Mouse (Mus musculus) MN1 (cell line): Measurements from ENCODE around the gene Wdr24.
"Not testable (repeated sequence)": the region's sequence is repeated elsewhere in the genome, so short reads cannot be mapped to it uniquely, and the experiment has no call there.

Experiments
- DNase-seq: peaks from one replicate; pipeline ENCODE4 v3.0.0-alpha.2; 2016; ENCODE audit warnings: low spot score

The Wdr24 gene

GRCm38 (mm10) chr17:25860832-25861703, 37.6 kb downstream of the Wdr24 start, which contains the start of gene Wdr90:
Wdr90 (minus strand) TSS chr17:25861501.
- peak; percentile 91 for DNase-seq

DNA sequence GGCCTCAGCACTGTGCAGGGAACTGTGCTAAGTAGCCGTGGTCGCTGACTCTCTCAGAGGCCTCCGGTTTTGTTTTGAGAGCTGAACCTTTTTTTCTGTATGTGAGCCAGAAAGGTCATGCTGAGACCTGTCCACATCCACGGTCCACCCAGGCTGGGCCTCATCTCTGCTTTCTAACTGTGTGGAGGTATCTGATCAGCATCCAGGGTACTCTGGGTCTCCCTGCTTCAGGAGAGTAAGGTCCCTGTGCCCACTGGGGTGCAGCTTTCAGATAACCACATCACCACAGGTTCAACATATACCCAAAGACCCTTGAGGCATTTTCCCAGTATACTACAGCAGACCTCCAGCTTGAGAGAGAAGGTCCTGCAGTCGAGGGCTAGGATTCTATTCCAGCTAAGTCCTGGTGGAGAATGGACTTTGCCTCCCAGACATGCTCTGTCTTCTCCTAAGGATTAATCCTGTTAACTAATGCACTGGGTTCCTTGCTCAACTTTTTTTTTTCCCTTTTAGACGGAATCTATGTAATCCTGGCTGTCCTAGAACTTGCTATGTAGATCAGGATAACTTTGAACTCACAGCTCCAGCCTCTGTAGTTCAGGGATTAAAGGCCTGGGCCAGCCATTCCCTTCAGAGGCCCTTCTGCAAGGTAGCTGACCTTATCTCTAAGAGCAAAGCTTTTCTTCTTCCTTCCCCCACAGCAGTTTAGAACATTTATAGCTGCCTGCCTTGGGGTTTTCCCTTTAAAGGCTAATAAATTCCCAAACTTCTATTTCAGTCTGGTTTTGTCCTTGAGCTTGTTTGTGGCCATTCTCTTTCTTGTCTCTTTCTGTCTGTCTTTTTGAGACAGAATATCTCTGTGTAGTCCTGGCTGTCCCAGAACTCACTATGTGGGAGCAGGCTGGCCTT, 38.5 kb downstream of the Wdr24 start:
- DNase-seq = no peak

GRCm38 (mm10) chr17:25863681-25864080, 40.3 kb downstream of the Wdr24 start:
- DNase-seq = no peak

DNA sequence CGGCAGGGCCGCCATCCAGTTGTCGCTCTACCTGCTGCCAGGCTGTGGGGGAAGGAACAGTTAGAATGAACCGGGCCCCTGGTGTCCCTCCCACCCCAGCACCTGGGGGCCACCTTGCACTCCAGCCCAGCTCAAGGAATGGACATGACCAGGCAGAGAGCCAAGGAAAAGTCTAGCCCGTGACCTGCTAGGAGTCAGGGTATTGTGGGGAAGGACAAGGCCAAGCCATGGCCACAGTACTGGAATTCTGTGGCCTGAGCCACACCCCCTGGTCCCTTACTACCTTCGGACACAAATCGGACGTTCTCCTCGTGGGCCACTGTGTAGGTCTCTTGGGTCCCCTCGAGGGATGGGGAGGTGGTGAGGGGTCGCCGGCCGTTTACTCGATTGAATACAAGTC, 40.9 kb downstream of the Wdr24 start:
- no peak for DNase-seq

GRCm38 (mm10) chr17:25865288-25865687, 41.9 kb downstream of the Wdr24 start:
- no peak for DNase-seq

- no peak for DNase-seq
Measured at GRCm38 (mm10) chr17:25866172-25866571, 42.7 kb downstream of the Wdr24 start.

DNA sequence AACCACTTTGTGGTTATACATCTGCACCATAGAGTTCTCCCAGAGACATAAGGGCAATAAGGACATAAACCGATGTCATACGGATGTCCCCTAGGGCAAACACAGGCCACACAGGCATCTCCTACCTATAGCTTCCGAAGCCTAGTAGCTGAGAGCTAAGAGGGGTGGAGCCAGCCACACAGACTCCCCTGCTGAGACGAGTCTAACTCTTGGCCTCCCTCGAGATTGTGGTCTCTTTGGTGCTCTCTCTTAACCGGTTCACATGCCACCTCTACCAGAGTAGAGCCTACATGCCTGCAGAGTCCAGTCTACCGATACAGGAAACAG, 44.0 kb downstream of the Wdr24 start:
- no peak for DNase-seq

DNA sequence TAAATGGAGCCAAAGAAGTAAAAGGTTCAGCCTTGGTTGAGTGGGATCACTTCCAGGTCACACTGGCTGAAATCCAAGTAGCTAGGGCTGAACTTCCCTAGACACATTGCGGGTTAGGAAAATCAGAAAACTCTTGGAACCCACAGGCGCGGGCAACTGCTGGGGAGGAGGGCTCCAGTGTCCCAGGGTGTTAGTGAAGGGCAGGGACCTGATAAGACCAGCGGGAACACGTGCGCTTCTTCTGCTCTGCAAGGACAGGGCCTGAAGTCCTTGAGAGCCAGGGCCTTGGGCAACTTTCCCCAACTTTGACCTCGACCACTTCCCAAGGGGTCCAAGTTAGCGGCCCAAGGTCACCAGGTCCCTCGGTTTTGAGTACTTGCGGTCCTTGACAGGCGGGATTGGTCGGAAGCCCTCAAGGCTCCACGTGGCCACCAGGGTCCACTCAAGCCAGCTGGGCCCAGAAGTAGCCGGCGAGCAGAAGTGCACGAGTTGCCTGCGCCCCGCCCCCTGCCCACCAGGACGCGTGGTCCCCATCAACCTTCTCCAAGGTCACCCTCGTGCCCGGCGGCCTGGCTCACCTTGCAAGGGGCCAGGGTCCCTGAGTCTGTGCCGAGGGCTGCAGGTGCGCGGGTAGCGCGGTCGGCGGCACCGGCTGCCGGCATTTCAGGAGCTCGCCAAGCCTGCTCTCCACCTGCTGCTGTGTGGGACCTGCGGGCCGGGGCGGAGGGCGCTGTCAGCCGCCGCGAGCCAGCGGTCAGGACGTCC, 44.6 kb downstream of the Wdr24 start:
- peak; percentile 45 for DNase-seq

DNA sequence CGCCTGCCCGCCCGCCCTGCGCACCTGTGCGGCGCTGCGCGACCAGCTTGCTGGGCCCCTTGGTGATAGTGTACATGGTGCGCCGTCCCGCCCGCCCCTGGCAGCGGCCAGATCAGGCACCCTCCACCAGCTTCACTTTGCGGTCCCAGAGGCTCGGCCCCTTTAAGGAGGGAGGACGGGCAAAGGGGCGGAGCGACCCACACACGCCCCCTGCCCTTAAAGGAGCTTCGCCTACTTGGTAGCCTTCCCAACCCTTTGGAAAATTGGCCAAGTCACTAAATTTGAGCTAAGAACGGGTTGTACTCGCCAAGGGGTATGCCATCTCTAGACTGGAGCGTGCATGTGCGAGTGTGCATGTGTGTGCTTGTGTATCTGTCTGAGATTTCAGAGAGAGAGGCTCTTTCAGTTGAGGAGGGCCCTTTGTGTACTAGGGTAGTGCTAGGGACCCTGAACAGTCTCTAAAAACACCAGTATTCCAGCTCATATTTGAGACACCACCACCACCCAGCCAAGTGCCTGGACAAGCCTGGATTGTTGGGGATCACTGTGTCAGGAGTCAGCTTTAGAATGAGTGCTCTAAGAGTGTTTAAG, 45.3 kb downstream of the Wdr24 start, which contains the start of gene Mcrip2:
TSS of gene Mcrip2 (minus strand) at position 164 of the 591 bp plus-strand sequence.
- DNase-seq = peak; percentile 77

DNA sequence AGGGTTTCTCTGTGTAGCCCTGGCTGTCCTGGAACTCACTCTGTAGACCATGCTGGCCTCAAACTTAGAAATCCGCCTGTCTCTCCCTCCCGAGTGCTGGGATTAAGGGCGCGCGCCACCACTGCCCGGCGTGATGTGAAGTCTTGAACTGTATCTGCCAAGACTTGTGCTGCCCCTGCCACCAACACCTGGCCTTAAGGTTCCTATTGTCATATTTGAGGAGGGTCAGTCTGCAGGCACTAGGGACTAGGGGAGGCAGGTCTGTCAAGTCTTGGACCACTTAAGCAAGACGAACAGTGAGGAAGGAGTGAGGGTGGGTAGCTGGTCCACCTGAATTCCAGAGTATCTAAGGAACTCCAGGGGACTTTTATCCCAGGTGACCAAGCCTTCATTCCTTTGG, 46.1 kb downstream of the Wdr24 start:
- no peak for DNase-seq

DNA sequence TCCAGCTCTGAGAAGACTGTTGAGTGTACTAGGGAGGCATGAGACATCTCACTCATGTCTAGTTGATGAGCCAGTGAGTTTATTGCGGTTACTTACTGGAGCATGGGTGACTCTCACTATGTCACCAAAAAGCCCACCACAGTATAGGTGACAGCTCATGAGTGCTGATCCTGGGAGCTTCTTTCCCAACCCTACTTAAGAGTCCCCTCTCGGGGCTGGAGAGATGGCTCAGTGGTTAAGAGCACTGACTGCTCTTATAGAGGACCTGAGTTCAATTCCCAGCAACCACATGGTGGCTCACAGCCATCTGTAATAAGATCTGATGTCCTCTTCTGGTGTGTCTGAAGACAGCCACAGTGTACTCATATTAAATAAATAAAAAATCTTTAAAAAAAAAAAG, 46.5 kb downstream of the Wdr24 start:
- no peak for DNase-seq

GRCm38 (mm10) chr17:25871566-25871965, 48.1 kb downstream of the Wdr24 start:
- not testable (repeated sequence) for DNase-seq

DNA sequence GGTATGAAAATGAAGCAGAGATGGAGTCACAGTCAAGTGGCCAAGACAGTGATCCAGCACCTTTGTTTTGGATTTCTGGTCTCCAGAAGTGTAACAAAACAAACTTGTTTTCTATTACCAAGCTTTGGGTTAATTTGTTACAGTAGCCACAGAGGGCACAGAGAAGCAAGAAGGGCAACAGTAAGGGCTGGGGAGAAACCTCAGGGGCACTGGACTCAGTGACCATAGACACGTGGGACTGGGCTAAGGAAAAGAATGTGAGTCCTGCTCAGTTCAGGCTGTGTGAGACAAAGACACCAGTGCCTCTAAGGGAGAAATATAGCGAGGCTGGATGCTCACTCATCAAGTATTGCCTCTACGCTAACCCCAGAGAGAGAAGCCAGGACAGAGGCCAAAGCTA, 49.2 kb downstream of the Wdr24 start:
- no peak for DNase-seq

DNA sequence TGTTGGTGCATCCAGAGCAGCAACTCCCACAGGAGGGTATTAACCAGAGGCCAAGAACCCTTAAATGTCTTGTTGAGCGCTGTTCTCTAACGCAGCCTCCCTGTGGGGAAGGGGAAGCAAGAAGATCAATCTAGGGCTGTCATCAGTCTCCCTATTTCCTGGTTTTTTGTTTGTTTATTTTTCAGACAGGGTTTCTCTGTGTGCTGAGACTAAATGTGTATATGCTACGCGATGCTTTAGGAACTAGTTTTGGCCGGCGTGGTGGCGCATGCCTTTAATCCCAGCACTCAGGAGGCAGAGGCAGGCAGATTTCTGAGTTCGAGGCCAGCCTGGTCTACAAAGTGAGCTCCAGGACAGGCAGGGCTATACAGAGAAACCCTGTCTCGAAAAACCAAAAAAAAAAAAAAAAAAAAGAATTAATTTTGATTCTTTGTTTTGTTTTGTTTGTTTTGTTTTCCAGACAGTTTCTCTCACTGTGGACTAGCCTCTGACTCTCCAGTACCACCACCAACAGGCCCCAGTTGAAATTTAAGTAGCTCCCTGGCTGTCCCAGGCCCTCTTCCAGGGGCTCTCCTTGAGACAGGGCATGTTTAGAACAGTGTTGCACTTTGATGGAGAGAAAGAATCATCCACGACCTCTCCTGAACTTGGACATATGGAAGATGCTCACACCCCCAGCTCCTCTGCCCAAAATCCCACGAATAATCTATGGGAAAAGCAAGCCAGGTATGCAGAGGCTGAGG, 50.1 kb downstream of the Wdr24 start:
- no peak for DNase-seq

DNA sequence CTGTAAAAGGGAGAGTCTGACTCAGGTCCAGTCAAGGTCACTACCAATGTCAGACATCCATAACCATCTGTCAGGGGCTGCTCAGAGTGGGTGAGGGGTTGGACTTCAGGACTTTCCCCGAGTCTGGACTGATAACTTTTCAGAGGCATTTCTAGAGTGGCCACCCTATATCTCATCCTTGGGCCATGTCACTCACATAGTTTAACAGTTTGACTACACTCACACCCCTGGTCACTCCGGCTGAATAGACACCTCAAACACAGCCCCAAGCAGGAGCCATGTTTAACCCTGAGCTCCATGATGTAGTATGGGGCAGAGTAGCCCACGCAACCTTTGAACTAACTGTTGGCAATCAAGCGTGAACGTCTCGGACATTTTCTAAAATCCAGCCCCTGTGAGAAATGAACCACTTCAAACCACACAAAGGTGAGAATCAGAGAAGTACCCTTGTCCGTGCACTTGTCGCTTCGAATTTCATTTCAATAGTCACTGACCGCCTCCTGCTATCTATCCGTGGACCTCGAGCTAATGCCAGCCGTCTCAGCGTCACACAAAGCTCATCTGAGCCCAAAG, 50.8 kb downstream of the Wdr24 start:
- no peak for DNase-seq

DNA sequence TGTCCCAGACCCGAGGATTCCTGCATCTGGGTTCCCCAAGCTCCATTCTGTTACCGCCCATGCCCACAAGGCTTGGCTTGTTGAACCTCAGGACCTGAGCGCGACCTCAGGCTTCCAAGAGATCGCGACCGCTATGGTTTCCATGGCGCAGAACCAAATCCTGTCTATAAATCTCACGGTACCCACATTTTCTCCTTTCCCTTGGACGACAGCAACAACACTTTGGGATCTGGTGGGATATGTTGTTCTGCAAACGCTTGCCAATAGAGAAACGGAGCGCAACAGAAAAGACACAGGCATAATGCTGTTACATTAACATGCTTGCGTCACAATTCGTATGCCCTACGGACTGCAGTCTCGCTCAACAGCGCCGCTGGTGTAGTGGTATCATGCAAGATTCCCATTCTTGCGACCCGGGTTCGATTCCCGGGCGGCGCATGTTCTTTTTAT, 51.3 kb downstream of the Wdr24 start, which contains the start of gene Mettl26:
TSS of gene Mettl26 (plus strand) at position 354 of the 450 bp plus-strand sequence.
- DNase-seq = peak; percentile 88

DNA sequence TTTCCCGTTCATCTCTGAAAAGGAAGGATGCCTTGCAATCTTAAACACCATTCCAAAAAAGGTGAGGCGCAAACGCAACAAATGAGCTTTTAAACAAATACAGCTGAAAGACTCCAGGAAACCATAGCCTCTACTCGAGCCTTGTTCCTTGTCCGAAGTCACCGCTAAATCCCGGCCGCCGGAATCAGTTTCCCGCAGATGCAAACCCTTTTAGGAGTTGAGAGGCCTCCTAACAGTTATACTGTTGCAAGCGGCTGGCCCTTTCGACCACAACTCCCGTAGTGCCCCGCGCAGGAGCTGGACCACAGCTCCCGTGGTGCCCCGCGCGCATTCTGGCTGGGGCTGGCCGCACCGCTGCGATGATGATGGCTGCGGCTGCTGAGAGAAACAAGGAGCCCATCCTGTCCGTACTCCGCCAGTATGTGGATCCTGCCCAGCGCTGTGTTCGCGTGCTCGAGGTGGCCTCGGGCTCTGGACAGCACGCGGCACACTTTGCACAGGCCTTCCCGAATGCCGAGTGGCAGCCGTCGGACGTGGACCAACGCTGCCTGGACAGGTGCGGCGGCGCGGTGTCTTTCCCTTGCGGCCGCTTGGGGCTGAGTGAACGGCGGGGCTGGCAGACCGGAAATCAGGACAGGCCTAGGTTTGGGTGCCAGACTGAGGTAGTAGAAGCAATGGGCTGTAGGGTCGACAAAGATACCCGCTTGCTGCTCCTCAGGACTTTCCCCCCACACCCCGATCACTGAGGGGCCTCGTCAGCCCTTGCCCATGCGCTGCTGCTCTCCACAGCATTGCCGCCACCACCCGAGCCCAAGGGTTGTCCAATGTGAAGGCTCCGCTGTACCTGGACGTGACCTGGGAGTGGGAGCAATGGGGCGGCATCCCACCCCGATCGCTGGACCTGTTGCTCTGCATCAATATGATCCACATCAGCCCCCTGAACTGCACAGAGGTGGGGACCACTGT, 52.0 kb downstream of the Wdr24 start:
- peak; percentile 85 for DNase-seq

- DNase-seq = no peak
Measured at GRCm38 (mm10) chr17:25876347-25876915, 53.0 kb downstream of the Wdr24 start.

DNA sequence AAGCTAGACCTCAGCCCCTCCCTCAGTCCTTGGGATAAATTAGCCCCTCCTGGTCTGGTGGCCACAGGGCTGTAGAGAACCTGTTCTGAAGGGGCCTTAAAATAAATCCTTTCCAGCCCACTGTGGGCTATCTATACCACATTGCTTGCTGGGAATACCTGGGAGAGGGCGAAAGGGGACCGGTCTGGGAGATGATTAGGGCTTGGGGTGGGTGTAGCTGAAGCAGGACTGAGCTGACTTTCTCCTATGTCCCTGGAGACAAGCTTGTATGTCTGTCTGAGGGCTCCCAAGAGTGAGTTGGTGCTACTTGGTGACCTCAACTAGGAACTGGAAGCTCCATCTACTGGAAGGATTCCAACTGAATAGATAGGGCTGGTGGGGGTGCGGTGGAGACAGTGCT, 53.6 kb downstream of the Wdr24 start:
- no peak for DNase-seq
